Mouse (Mus musculus): ENCODE data around the gene Slc2a2. TPM values are rescaled to one million over a fixed set of nuclear protein-coding genes. Genes with fewer than 3 reads are reported as not detected.
A peak's percentile ranks its signal among the peaks of the same experiment; 100 is the strongest.

The Slc2a2 gene
- polyA plus RNA-seq, 1 experiment from 2014 or later = 0.17 TPM

GRCm38 (mm10) chr3:28726356-28726755 lies 28.7 kb downstream of the Slc2a2 start:
- Histone ChIP-seq H3K4me1 (replicated peaks) (0 out of 2 replicates have a peak, but pooled peaks cover 5% of the 10 kb centered on the region), H3K4me3 (no peak overlapping the region), H3K9me3 (replicated peaks) (0 out of 2 replicates have a peak, but pooled peaks cover 2% of the 10 kb centered on the region), H3K36me3 (no peaks in the 10 kb centered on the region), H3K27me3 (replicated peaks) (no peaks in the 10 kb centered on the region), H3K9ac (no peak overlapping the region), H3K27ac (ENCODE audit: poor library complexity, severe bottlenecking) (no peak overlapping the region), H3K4me2 (no peak overlapping the region)
- ATAC-seq (ENCODE audit: insufficient number of reproducible peaks, low FRiP score) = no peak
- WGBS = 93% methylated on average over 7 of the region's 7 CpGs

GRCm38 (mm10) chr3:28734712-28735111 lies 37.0 kb downstream of the Slc2a2 start:
- ATAC-seq (ENCODE audit: insufficient number of reproducible peaks, low FRiP score) = no peak
- WGBS = 62% methylated on average over 2 of the region's 2 CpGs

GRCm38 (mm10) chr3:28736981-28737380 lies 39.3 kb downstream of the Slc2a2 start:
- no peaks in the 10 kb centered on the region for H3K36me3 ChIP-seq
- ATAC-seq (ENCODE audit: insufficient number of reproducible peaks, low FRiP score) = no peak
- no peak overlapping the region for H3K27ac ChIP-seq (ENCODE audit: poor library complexity, severe bottlenecking)
- H3K4me1 ChIP-seq (replicated peaks) = peaks cover 4% of the 10 kb centered on the region; the same call in 1 of the 2 replicates
- 46% methylated on average over 2 of the region's 2 CpGs for WGBS
- H3K9me3 ChIP-seq (replicated peaks) = no peaks in the 10 kb centered on the region
- no peak overlapping the region for H3K9ac ChIP-seq
- H3K4me3 ChIP-seq = no peak overlapping the region
- H3K27me3 ChIP-seq (replicated peaks) = no peaks in the 10 kb centered on the region; the same call in 1 of the 2 replicates
- H3K4me2 ChIP-seq = no peak overlapping the region

More at GRCm38 (mm10) chr3:28734712-28735111, 37.0 kb downstream of the Slc2a2 start:
- H3K36me3 ChIP-seq = no peaks in the 10 kb centered on the region
- no peak overlapping the region for H3K4me3 ChIP-seq
- H3K9me3 ChIP-seq (replicated peaks) = no peaks in the 10 kb centered on the region
- no peaks in the 10 kb centered on the region; the same call in 1 of the 2 replicates for H3K27me3 ChIP-seq (replicated peaks)
- H3K4me1 ChIP-seq (replicated peaks) = no peaks in the 10 kb centered on the region
- H3K4me2 ChIP-seq = no peak overlapping the region
- no peak overlapping the region for H3K9ac ChIP-seq
- H3K27ac ChIP-seq (ENCODE audit: poor library complexity, severe bottlenecking) = no peak overlapping the region

GRCm38 (mm10) chr3:28740353-28740752 lies 42.6 kb downstream of the Slc2a2 start:
- Histone ChIP-seq H3K4me2 (no peak overlapping the region), H3K4me1 (replicated peaks) (peaks cover 4% of the 10 kb centered on the region; the same call in 1 of the 2 replicates), H3K27ac (ENCODE audit: poor library complexity, severe bottlenecking) (no peak overlapping the region), H3K36me3 (no peaks in the 10 kb centered on the region), H3K9ac (no peak overlapping the region), H3K4me3 (no peak overlapping the region), H3K27me3 (replicated peaks) (peaks cover 6% of the 10 kb centered on the region), H3K9me3 (replicated peaks) (no peaks in the 10 kb centered on the region)
- WGBS = 17% methylated on average over 6 of the region's 6 CpGs
- ATAC-seq (ENCODE audit: insufficient number of reproducible peaks, low FRiP score) = no peak

GRCm38 (mm10) chr3:28743251-28743650 lies 45.5 kb downstream of the Slc2a2 start:
- no peaks in the 10 kb centered on the region for H3K9me3 ChIP-seq (replicated peaks)
- 30% methylated on average over 8 of the region's 8 CpGs for WGBS
- H3K27me3 ChIP-seq (replicated peaks) = peaks cover 6% of the 10 kb centered on the region
- no peak overlapping the region for H3K27ac ChIP-seq (ENCODE audit: poor library complexity, severe bottlenecking)
- 0 out of 2 replicates have a peak overlapping the region, but pooled peaks have one; percentile 11 for H3K4me2 ChIP-seq
- no peak overlapping the region for H3K4me3 ChIP-seq
- no peak for ATAC-seq (ENCODE audit: insufficient number of reproducible peaks, low FRiP score)
- H3K4me1 ChIP-seq (replicated peaks) = peaks cover 4% of the 10 kb centered on the region; the same call in 1 of the 2 replicates
- no peaks in the 10 kb centered on the region for H3K36me3 ChIP-seq
- H3K9ac ChIP-seq = no peak overlapping the region

GRCm38 (mm10) chr3:28745835-28746483 lies 48.3 kb downstream of the Slc2a2 start:
- Histone ChIP-seq H3K9me3 (replicated peaks) (no peaks in the 10 kb centered on the region), H3K27ac (ENCODE audit: poor library complexity, severe bottlenecking) (no peak overlapping the region), H3K27me3 (replicated peaks) (peaks cover 6% of the 10 kb centered on the region), H3K4me2 (no peak overlapping the region), H3K9ac (no peak overlapping the region), H3K4me1 (replicated peaks) (no peaks in the 10 kb centered on the region), H3K4me3 (no peak overlapping the region), H3K36me3 (no peaks in the 10 kb centered on the region)
- ATAC-seq (ENCODE audit: insufficient number of reproducible peaks, low FRiP score) = 0 out of 2 replicates have a peak, but pooled peaks have one; percentile 66
- 32% methylated on average over 7 of the region's 7 CpGs for WGBS

- Histone ChIP-seq H3K27ac (ENCODE audit: poor library complexity, severe bottlenecking) (no peak overlapping the region), H3K9me3 (replicated peaks) (no peaks in the 10 kb centered on the region), H3K4me3 (no peak overlapping the region), H3K36me3 (no peaks in the 10 kb centered on the region), H3K4me1 (replicated peaks) (0 out of 2 replicates have a peak, but pooled peaks cover 2% of the 10 kb centered on the region), H3K27me3 (replicated peaks) (peaks cover 6% of the 10 kb centered on the region), H3K4me2 (no peak overlapping the region), H3K9ac (no peak overlapping the region)
- 88% methylated on average over 3 of the region's 3 CpGs for WGBS
- ATAC-seq (ENCODE audit: insufficient number of reproducible peaks, low FRiP score) = no peak
These were observed 50.4 kb downstream of the Slc2a2 start for GRCm38 (mm10) chr3:28748151-28748550.

GRCm38 (mm10) chr3:28748956-28749355 lies 51.3 kb downstream of the Slc2a2 start:
- no peaks in the 10 kb centered on the region for H3K9me3 ChIP-seq (replicated peaks)
- no peaks in the 10 kb centered on the region for H3K36me3 ChIP-seq
- no peak overlapping the region for H3K4me3 ChIP-seq
- no peak overlapping the region for H3K4me2 ChIP-seq
- no peak overlapping the region for H3K9ac ChIP-seq
- no peak overlapping the region for H3K27ac ChIP-seq (ENCODE audit: poor library complexity, severe bottlenecking)
- no peak for ATAC-seq (ENCODE audit: insufficient number of reproducible peaks, low FRiP score)
- H3K27me3 ChIP-seq (replicated peaks) = peaks cover under 1% of the 10 kb centered on the region; the same call in 1 of the 2 replicates
- H3K4me1 ChIP-seq (replicated peaks) = 0 out of 2 replicates have a peak, but pooled peaks cover 4% of the 10 kb centered on the region

GRCm38 (mm10) chr3:28755477-28755876 lies 57.8 kb downstream of the Slc2a2 start:
- peaks cover 13% of the 10 kb centered on the region; the same call in 1 of the 2 replicates for H3K4me1 ChIP-seq (replicated peaks)
- 39% methylated on average over 7 of the region's 7 CpGs for WGBS

GRCm38 (mm10) chr3:28761225-28761789 lies 63.6 kb downstream of the Slc2a2 start:
- Histone ChIP-seq H3K4me2 (no peak overlapping the region), H3K4me1 (replicated peaks) (no peaks in the 10 kb centered on the region), H3K9me3 (replicated peaks) (no peaks in the 10 kb centered on the region), H3K4me3 (no peak overlapping the region), H3K27ac (ENCODE audit: poor library complexity, severe bottlenecking) (no peak overlapping the region), H3K9ac (no peak overlapping the region), H3K27me3 (replicated peaks) (no peaks in the 10 kb centered on the region), H3K36me3 (no peaks in the 10 kb centered on the region)
- no peak for ATAC-seq (ENCODE audit: insufficient number of reproducible peaks, low FRiP score)
- 85% methylated on average over 8 of the region's 8 CpGs for WGBS

More at GRCm38 (mm10) chr3:28755477-28755876, 57.8 kb downstream of the Slc2a2 start:
- Histone ChIP-seq H3K4me2 (0 out of 2 replicates have a peak overlapping the region, but pooled peaks have one; percentile 5), H3K9me3 (replicated peaks) (no peaks in the 10 kb centered on the region), H3K9ac (no peak overlapping the region), H3K36me3 (no peaks in the 10 kb centered on the region), H3K27ac (ENCODE audit: poor library complexity, severe bottlenecking) (no peak overlapping the region), H3K4me3 (no peak overlapping the region), H3K27me3 (replicated peaks) (no peaks in the 10 kb centered on the region)
- no peak for ATAC-seq (ENCODE audit: insufficient number of reproducible peaks, low FRiP score)

- 80% methylated on average over 4 of the region's 4 CpGs for WGBS
These were observed 69.2 kb downstream of the Slc2a2 start for GRCm38 (mm10) chr3:28766935-28767334.

More at GRCm38 (mm10) chr3:28766935-28767334, 69.2 kb downstream of the Slc2a2 start:
- Histone ChIP-seq H3K9me3 (replicated peaks) (no peaks in the 10 kb centered on the region), H3K4me1 (replicated peaks) (no peaks in the 10 kb centered on the region), H3K4me3 (no peak overlapping the region), H3K4me2 (no peak overlapping the region), H3K9ac (no peak overlapping the region), H3K36me3 (no peaks in the 10 kb centered on the region), H3K27ac (ENCODE audit: poor library complexity, severe bottlenecking) (no peak overlapping the region), H3K27me3 (replicated peaks) (no peaks in the 10 kb centered on the region)
- no peak for ATAC-seq (ENCODE audit: insufficient number of reproducible peaks, low FRiP score)
